Mouse (Mus musculus): ENCODE measurements around the gene Gpbar1.

DNA sequence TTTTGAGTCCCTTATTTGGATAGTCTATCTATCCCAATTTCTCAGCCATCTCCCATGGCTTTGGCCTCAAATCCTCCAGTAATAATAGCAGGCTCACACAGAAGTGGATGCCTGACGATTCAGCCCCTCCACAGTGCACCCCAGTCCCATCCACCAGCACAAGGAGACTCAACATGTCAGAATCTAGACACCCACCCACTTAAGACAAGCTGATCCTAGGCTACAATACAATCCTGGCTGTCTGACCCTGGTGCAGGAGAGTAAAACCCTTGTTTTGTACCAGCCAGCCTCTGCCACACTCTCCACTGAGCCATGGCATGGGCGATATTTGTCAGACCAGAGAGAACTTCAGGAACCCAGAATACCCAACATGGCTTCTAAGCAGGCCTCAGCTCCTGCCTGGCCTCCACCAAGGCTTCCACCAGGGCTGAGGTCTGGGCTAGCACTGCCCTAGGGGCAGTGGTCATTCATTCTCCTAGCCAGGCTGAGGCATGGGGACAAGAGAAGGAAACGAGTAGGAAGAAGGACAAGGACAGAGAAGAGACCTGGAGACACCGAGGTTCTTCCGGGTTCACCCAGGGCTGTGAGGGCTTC is 19.9 kb downstream of the Gpbar1 start:
- TF ChIP-seq POLR2A (IDR thresholded peaks at IDR 0.05; ENCODE audit: control insufficient read depth, extremely low read depth, insufficient read depth, low read length, poor library complexity) (no peak), CTCF (IDR thresholded peaks at IDR 0.05; ENCODE audit: borderline replicate concordance, control insufficient read depth, extremely low read depth, insufficient read depth, low read length, poor library complexity) (no peak)

Data from thymus, adult 2 months (tissue).